Mouse (Mus musculus): ENCODE data around the gene Xk.
A peak's percentile ranks its signal among the peaks of the same experiment; 100 is the strongest.

GRCm38 (mm10) chrX:9256766-9257165, 15.8 kb upstream of the Xk start, which contains the start of gene Gm14862:
- TF ChIP-seq CTCF (IDR thresholded peaks at IDR 0.05; ENCODE audit: low read depth), result no peak
- TF ChIP-seq EP300 (IDR thresholded peaks at IDR 0.05; ENCODE audit: low read depth), result peak; percentile 85

Data from liver, embryonic 14.5 days (tissue).